Mouse (Mus musculus) CD4-positive helper T cell, adult 2 months (primary cell): ENCODE results near the gene Elavl2.

Source experiments
- DNase-seq: peaks from one replicate; pipeline ENCODE4 v3.0.0-alpha.2; 2012; ENCODE audit warnings: low read depth, missing footprints, low spot score

Elavl2 gene

GRCm38 (mm10) chr4:91213917-91214316 lies 186.7 kb downstream of the Elavl2 start:
- DNase-seq, result no peak

GRCm38 (mm10) chr4:91208415-91209292 lies 191.9 kb downstream of the Elavl2 start:
- DNase-seq, result no peak
